Mouse (Mus musculus): Measurements from ENCODE around the gene Rims1.

Rims1 gene

DNA sequence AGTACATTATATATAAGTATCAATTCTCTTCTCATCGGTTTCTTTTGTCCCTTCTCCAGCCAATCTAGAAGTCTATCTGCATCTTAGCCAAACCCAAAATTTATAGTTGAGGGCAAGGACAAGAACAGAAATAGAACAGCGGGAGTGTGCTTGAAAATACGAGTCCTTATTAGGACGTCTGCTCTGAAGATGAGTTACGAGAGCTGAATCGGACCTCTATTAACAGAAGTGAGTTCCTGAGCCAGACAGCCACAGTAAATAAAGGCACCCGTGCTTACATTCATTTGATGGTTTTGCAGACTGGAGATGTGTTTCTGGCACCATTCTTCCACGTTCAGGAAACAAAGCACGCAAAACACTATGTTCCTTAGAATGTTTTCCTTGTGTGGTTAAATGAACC lies 466.9 kb downstream of the Rims1 start:
- no peak for DNase-seq (ENCODE audit: low read depth)

DNA sequence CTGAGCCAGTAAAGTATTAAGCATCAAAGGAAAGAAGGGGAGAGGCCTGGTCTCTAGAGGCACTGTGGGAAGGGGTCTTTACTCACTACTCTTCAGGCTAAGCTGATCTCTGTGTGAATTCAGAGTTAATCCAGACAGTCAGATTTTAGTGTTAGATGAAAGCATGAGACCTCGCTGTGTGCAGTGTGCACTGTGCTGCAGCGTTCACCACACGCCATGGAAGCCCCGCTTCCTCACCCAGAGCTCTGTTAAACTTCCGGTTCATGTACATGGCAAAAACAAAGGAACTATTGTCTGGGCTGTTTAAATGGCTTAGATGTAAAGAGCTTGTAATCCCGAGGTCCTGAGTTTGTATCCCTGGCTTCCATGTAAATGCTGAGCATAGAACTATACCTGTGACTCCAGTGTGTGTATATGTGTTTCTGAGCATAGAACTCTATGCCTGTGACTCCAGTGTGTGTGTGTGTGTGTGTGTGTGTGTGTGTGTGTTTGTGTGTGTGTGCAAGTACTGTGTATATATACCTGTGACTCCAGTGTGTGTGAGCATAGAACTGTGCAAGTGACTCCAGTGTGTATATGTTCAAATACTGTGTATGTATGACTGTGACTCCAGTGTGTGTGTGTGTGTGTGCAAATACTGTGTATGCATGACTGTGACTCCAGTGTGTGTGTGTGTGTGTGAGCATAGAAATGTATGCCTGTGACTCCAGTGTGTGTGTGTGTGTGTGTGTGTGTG lies 484.7 kb downstream of the Rims1 start:
- DNase-seq (ENCODE audit: low read depth): no peak

DNA sequence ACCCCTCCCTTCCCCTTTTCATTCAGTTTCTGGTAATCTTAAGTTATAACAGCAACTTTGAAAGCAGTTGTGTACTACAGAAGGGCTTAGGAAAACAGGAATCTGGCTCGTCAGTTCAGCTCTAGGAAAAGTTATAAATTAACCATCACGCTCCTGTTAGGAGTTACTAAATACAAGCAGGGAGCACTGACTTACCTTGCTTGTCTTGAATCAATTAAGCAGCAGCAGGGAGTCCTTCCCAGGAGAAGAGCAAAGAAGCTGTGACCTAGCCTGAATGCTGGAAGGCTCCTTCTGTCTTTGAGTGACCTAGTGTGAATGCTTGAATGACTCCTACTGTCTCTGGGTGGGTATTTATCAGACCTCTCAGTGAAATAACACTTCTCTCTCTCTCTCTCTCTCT lies 490.3 kb downstream of the Rims1 start:
- no peak for DNase-seq (ENCODE audit: low read depth)

DNA sequence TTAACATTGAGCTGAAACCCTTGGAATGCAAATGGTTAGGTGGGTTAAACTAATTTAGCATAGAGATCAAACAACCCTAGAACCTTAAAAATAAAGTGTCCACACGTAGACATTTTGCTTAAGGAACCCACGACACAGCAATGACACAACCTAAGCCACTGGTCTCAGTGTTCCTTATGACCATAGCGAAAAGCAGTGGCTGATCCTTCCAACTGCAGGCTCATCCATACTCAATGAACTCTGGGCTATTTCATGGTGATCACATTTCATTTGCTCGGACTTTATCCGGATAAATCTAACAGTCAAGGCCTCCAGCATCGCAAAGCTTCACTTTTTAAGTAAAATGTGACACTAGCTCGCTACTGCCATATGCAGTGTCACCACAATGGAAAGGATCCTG lies 494.3 kb downstream of the Rims1 start:
- no peak for DNase-seq (ENCODE audit: low read depth)

DNA sequence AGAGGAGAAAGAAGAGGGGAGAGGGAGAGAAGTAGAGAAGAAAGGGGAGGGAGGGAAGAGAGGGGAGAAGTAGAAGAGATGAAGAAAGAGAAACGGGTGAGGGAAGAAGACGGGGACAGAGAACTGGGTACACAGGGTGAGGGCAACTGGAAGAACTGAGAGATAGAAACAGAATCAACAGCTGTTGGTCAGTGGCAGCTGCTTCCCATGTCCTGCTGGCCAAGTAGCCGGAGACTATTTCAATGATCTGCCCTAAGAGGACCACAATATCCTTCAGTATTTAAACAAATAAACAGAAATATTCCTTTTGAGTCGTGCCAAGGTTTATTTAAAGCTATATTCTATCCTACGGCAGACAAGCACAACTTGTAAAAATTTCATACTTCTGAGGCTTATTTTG lies 499.3 kb downstream of the Rims1 start:
- no peak for DNase-seq (ENCODE audit: low read depth)

DNA sequence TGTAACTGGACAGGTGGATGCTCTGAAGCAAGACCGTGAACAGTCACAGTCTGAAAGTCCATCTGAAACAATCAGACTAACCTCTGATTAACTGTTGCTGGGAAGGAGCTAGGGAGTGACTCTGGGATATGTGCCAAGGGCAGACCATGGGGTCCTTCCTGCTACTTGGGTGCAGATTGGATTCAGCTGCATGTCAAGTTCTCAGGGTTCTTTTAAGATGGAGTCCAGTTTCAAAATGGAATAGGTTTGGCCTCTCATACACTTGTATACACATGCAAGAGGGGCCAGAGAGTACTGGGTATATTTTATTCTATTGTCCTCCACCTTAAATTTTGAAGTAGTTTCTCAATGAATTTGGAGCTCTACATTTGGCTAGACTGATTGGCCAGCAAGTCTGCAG lies 499.9 kb downstream of the Rims1 start:
- no peak for DNase-seq (ENCODE audit: low read depth)

DNA sequence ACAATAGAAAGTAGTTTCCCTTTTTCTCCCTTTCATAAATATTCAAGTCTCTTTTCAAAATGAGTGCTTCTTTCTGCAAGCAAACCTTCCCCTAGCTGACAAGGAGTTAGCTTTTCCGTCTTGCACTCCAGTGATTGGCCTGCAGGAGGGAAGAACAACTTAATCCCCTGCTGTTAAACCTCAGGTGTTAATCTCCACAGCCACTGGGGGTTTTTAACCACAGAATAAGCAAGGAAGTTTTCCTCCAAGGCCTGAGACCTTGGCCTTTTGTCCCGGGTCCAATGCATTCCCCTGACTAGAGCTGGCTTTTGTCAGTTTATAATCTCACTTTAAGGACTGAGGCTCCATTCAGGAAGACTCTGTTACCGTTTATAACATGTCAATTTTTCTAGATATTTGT lies 511.8 kb downstream of the Rims1 start:
- no peak for DNase-seq (ENCODE audit: low read depth)

DNA sequence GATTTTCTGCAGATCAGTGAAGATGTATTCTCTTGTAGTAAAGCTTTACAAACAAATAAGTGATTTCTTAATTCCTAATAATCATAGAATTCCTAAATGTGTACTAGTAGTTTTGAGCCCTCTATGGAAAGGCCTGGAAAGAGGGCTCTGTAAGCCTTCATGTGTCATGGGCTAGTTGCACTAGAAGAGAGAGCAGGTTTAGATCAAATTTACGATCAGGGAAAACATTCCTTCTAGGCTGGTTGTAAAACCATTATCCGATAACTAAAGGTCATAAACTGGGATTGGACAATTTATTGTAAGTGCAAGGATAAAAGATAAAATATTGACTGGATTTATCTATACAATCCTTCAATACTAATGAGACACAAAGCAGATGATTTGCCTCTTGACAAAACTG lies 512.5 kb downstream of the Rims1 start:
- DNase-seq (ENCODE audit: low read depth): no peak

DNA sequence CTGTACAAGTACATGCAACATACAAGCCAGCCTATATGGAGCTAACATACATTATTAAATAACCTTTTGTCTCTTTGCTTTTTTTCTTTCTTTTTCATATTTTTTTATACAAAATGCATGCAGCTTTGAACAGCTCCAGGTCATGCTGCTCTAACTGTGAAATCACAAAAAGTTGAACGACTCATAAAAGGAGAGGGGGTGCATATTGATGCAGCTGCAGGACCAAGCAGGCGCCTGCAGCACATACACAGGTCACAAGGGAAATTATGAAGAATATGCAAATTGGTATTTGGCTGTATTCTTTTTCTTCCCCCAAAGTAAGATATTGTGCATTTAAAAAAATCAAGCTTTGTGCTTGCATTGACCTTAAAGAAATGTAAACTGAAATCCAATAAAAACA lies 519.0 kb downstream of the Rims1 start:
- no peak for DNase-seq (ENCODE audit: low read depth)

DNA sequence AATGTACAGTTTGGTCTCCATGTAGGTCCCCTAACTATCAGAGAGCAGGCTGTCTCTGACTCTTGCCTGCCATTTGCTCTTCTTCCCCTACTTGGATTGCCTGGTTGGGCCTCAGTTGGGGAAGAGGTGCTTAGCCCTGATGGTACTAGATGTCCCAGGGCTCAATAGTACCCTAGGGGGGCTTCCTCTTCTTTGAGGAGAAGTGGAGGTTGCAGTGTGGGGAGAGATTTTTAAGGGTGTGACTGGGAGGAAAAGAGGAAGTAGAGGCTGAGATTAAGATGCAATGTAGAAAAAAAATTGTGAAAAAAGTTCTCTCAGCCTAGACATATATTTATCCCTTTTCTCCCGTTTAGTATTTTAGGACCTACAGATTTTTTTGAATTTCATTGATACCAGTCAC lies 525.8 kb downstream of the Rims1 start:
- DNase-seq (ENCODE audit: low read depth): no peak

DNA sequence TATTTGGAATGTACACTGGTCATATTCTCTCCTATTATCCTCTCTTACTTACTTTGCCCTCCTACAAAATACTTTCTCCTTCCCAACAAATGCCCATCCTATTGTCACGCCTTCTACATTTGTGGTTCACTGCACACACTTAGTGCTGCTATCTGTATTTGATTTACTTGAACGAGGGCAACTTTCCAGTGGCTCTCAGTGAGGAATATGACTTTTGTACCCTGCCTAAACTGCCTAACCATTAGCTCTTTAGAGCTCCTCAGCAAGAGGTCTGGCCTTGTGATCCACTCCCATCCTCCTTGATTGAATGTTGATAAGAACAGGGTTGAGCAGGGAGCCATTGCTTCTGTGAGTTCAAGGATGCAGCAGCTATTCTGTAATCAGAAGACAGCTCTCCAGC lies 531.7 kb downstream of the Rims1 start:
- DNase-seq (ENCODE audit: low read depth): no peak

DNA sequence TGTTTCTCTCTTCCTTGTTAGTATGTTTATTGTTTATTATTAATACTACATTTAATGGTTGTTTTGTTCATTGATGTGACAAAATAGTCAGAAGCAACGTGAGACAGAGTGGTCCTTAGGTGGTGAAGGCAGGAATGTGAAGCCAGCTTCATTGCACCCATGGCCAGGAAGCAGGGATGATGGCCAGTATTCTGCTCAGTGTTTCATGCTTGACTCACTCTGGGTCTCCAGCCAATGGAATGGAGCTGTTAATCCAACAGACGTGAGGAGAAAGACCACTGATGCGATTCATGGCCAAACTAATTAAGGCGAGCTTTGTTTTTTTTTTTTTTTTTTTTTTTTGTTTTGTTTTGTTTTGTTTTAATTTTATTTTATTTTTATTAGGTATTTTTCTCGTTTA lies 535.7 kb downstream of the Rims1 start:
- DNase-seq (ENCODE audit: low read depth): no peak

DNA sequence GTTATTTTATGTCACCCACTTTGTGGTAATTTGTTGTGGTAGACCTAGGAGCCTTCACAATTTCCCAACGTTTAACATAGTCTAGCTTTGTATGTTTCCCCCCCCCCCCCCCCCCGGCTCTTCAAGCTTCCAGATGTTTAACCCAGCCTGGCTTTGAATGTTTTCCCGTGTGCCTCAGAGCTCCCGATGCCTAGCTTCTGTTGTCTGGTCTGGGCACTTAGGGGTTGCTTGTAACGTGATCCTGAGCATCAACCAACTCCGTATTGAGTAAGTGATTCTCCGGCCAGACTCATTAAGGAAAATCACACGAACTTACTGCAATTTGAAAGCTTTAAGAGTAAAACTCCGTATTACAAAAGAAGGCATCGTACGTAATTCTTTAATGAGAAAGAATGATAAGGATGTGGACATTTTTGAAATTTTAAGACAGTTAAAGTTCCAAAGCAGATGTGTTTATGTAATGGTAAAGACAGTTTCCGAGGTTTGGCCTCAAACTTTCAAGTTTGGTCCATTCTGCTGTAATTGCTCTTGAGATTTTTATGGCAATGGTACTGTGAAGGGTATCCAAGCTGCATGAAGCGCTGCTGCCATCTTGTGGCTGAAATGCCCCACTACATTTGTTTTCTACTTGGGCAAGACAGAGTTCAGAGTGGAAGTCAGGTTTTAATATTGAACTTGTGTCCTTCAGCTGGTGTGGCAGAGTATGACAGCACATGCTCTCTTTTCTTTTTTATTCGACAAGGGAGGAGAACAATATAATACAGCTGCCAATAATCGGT lies 537.0 kb downstream of the Rims1 start:
- DNase-seq (ENCODE audit: low read depth): peak; percentile 73

DNA sequence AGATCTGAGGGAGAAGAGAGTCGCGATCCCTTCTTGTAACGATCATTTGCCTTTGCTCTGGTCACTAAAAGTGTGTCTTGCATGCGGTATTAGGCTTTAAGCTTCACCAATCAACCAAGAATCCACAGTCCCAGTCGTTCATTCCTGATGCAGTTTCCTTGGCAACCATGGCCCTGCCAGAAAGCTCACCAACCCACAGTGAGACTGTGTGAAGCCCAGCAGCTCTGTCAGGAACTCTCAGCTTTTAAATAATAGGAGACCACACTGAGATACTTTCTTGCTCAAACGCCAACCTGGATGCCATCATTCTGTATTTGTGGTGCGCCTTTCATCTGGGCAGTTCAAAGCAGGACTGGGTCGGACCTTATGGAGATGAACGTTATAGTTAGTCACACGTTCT lies 539.3 kb downstream of the Rims1 start:
- no peak for DNase-seq (ENCODE audit: low read depth)

DNA sequence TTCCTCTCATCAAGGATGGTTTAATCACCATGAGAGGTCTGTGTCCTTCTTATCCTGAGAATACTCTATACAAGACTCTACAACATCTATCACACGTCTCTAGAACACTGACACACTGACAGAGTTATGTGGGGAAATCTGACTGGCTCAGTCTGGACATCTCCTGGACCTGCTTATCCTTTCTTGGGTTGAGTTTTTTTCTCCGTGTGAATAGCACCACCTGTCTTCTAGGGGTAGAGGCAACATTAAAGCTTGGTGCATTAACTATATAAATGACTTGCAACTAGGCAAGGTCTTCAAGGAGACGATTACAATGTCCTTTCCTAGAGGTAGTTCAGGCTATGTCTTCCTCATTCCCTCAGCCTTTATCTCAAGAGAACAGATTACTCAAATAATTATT lies 540.3 kb downstream of the Rims1 start:
- peak; percentile 26 for DNase-seq (ENCODE audit: low read depth)

DNA sequence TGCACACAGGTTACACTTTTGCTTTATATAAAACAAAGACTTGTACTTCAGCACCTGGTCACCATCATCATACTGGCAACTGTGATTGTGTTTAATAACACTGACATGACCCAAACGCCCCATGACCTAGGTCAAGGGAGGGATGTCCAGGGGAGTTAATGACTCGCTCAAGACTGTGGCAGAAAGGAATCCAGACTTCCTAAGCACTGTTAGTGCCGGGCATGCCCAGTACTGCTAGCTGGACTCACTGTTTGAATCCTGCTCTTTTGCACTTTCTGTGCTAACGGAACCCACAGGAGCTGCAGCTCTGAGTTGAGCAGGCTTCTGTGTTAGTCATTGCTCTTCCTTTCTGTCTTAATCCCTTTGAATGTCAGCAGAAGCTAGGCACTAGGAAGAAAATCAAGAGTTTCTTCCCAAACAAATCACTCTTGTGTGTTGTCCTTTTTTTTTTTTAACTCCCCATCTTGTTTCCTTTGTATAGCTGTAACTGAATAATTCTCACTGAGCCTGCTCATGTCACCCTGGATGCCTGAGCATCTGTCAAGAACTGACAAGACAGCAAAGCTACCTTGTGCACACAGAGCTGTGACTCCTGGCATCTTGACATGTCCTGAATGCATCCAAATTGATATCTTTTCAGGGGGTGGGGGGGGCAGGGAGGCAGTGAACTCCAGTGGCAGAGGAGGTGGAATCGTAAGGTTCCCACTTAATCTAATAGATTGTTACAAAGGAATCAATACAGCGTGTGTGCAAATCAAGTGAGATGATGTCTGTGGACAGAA lies 543.4 kb downstream of the Rims1 start:
- DNase-seq (ENCODE audit: low read depth): no peak

DNA sequence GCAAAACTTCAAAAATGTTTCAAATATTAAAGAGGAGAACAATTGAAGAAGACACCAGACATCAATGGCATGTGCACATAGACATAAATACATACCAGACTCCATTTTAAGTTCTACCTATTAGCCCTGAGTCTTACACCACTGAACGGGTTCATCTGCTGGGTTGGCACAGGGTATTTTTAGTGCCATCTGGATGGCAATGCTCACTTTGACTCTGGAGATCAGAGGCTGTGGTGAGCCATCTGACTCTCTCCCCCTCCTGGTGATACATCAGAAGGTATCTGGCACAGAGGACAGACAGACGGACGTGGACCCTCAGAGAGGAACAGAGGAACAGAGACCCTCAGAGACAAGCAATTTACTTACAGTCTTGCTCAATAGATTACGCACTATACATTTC lies 544.1 kb downstream of the Rims1 start:
- DNase-seq (ENCODE audit: low read depth): no peak

DNA sequence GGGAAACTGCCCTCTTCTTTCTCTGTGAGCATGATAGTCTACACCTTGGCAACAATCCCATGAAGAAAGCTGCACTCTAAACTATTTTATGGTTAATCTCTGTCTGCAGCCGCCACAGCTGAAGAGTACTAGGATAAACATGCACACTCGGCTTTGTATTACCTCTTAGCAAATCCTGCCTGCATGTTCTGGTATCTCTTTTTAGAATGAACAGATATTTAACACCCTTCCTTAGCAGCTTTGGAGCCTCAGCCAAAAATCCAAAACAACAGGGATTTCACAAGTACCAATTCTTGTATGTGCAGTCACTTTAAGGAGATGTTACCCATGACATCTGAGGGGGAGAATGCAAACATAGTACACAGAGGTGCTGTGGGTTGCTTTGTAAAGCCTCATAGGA lies 545.5 kb downstream of the Rims1 start:
- no peak for DNase-seq (ENCODE audit: low read depth)

DNA sequence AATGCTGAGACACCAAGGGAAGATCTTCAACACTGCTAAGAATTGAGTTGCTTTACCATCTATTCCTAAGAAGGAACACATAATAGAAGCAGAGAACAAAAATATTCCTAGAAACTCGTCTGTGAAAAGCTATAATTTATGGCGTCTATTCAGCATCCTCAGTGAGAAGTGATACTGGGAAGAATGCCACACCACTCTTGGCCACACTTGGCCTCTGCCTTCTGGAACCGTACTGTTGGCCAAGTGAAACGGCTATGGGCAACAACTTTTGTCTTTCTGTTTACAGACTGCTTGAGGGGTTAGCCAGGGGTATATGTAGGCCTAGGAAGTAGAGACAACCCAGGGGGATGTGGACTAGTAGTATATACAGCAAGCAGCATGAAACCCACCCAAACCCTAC lies 547.4 kb downstream of the Rims1 start:
- no peak for DNase-seq (ENCODE audit: low read depth)

DNA sequence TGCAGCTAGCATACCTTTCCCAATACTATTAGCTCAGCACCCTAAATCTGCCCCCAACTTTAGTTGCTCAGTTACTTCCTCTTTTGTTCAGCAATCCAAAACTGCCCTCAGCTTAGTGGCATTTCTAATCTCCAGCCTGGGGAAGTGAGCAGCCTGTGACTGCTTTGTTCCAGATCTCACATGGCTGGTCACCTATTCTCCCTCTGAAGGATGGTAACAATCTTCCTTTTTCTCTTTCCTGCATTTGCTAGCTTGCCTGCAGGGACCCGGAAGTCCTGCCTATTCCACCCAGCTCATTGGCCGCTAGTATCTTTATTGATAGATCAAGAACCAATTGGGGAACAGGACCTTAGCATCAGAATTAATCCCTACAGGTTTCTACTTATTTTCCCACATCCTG lies 551.5 kb downstream of the Rims1 start:
- DNase-seq (ENCODE audit: low read depth): peak; percentile 36

DNA sequence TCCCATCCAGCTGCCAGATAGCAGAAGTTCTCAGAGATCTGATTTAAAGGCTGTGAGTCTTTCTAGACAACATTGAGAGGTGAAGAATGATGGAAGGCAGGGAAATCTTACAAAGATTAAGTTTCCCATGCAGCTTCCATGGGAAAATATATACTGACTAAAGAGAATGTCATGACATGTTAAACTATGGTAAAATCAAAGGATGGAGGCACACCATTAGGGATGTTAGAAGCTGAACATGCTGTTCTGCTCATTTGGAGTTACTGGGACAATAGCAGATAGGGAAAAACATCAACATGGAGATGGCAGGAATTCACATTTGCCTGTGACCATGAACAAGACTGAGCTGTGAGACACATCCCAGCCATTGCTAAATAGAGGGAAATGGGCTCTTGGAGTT lies 552.9 kb downstream of the Rims1 start:
- DNase-seq (ENCODE audit: low read depth): no peak

DNA sequence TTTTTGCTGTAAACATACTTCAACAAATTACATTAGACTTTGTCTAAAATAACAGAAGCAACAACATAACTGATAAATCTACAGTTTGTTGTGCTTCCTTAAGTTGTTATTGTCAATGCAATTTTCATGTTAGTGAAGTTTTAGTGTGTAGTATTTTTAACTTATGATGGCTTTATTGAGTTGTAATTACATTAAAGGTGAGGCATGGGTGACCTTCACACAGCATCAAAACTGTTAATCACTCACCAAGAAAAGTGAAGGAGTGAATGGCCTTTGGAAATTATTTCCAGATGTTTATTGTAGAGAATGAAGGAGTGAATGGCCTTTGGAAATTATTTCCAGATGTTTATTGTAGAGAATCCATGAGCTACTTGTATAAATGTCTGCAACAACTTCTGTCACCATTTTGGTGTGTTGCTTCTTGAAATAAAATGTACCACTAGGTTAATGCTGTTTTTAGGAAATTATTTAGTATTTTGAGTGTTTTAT lies 556.9 kb downstream of the Rims1 start:
- DNase-seq (ENCODE audit: low read depth): no peak

DNA sequence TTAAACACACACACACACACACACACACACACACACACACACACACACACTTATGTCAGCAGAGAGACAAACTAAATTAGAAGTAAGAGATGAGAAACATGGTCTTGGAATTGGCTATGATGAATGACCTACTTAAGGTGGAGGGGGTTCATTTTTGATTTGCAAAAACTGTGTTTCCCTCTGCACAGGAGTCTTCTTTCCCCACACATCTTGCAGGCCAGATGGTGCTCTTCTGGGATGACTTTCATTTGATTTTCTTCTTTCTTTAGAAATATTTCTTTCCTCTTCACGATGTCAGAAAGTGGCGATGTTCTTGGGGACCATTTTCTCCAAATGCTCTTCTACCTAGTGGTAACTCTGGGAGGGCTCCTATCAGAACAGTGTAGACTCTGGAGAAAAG lies 560.0 kb downstream of the Rims1 start:
- DNase-seq (ENCODE audit: low read depth): no peak
